Mouse (Mus musculus): Measurements from ENCODE around the gene Sema5b.
"Not testable (repeated sequence)": the region's sequence is repeated elsewhere in the genome, so short reads cannot be mapped to it uniquely, and the experiment has no call there.

Sema5b gene

DNA sequence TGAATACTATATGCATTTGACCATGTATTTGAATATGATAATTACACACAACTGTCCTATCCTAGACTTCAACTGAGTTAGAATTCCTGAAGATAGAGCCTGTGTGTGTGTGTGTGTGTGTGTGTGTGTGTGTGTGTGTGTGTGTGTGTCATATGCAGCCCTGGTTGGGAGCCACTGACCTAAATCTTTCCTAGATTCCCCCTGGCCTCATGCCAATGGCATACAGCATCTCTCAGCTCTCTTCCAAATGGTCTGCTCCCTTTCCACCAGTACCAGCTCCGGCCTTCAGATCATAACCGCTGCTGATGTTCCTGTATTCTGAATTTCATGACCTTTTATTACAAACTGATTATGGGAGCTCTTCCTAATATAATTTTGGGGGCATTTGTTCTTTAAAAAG, 8.4 kb downstream of the Sema5b start:
- DNase-seq (ENCODE audit: low read depth in 2 of 2, low spot score in 2 of 2), result no peak

GRCm38 (mm10) chr16:35555596-35556482, 14.9 kb downstream of the Sema5b start:
- no peak for DNase-seq (ENCODE audit: low read depth in 2 of 2, low spot score in 2 of 2)

DNA sequence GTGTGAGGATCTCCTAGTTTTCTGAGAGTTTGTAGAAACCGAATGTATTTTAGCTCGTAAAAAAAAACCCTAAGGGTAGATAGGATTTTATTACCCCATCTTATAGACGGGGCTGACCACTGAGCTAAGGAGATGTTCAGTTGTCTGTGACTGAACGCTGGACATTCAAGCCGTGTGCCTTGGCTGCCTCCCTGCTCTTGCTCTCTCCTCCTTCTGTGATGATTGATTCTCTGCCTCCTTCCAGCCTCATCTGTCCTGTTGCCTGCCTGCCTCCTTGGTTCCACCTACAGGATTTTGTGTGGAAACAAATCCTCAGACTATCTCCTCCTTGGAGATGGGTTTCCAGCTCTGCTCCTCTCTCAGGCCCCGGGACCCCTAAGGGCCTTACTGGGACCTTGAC, 16.1 kb downstream of the Sema5b start:
- no peak for DNase-seq (ENCODE audit: low read depth in 2 of 2, low spot score in 2 of 2)

- no peak for DNase-seq (ENCODE audit: low read depth in 2 of 2, low spot score in 2 of 2)
Measured at GRCm38 (mm10) chr16:35561541-35561940, 20.6 kb downstream of the Sema5b start.

GRCm38 (mm10) chr16:35564246-35564905, 23.4 kb downstream of the Sema5b start:
- DNase-seq (ENCODE audit: low read depth in 2 of 2, low spot score in 2 of 2), result no peak

GRCm38 (mm10) chr16:35565601-35566000, 24.7 kb downstream of the Sema5b start:
- DNase-seq (ENCODE audit: low read depth in 2 of 2, low spot score in 2 of 2), result not testable (repeated sequence)

GRCm38 (mm10) chr16:35568225-35568880, 27.4 kb downstream of the Sema5b start:
- DNase-seq (ENCODE audit: low read depth in 2 of 2, low spot score in 2 of 2), result no peak

DNA sequence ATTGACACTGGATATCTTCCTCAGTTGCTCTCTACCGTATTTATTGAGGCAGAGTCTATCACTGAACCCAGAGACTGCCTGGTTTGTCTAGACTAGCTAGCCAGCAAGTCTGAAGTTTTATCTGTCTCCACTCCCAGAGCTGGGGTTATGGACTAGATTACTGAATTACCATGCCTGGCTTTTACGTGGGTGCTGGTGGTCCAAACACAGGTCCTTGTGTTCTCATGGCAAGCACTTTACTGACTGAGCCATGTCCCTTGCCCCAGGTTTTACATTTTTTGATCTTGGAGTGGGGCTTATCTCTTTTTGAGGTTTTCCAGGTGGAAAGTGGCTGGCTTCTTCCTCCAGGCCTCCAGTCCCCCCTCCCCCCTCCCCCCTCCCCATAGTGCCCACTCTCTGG, 28.4 kb downstream of the Sema5b start:
- no peak for DNase-seq (ENCODE audit: low read depth in 2 of 2, low spot score in 2 of 2)

- DNase-seq (ENCODE audit: low read depth in 2 of 2, low spot score in 2 of 2), result no peak
Measured at GRCm38 (mm10) chr16:35569758-35570157, 28.8 kb downstream of the Sema5b start.

DNA sequence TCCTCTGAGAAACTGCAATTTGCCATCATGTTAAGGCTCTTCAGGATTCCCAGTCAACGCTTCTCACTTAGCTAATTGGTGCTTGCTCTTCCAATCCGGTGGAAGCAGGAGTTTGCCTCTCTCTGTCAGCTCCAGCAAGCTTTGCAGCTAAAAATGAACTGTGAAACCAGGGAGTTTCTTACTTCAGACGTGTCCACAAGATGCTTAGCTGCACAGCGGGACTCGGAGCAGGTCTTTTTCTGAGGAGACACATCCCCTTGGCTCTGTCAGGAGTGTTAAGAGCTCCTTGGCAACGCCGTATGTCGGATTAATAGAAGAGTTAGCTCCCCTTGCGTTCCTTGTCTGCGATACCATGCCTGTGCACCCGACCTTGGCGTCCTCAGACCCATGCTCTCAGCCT, 29.7 kb downstream of the Sema5b start:
- no peak for DNase-seq (ENCODE audit: low read depth in 2 of 2, low spot score in 2 of 2)

DNA sequence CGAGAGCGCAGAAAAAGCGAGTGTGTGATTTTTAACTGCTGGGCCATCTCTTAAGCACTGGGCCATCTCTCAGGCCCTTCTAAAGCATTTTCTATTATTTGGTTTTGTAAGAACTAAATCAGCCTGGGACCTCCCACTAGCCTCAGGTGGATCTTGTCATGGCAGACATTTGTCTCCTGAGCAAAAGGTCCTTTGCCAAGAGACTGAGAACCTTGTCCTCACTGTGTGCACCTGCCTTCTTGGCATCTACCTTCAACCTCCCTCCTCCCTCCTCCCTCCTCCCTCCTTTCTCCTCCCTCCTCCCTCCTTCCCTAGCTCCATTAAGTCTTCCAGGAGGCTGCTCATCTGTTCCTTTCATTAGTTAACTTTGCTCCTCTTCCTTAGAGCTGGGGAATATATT, 32.6 kb downstream of the Sema5b start:
- DNase-seq (ENCODE audit: low read depth in 2 of 2, low spot score in 2 of 2), result no peak

DNA sequence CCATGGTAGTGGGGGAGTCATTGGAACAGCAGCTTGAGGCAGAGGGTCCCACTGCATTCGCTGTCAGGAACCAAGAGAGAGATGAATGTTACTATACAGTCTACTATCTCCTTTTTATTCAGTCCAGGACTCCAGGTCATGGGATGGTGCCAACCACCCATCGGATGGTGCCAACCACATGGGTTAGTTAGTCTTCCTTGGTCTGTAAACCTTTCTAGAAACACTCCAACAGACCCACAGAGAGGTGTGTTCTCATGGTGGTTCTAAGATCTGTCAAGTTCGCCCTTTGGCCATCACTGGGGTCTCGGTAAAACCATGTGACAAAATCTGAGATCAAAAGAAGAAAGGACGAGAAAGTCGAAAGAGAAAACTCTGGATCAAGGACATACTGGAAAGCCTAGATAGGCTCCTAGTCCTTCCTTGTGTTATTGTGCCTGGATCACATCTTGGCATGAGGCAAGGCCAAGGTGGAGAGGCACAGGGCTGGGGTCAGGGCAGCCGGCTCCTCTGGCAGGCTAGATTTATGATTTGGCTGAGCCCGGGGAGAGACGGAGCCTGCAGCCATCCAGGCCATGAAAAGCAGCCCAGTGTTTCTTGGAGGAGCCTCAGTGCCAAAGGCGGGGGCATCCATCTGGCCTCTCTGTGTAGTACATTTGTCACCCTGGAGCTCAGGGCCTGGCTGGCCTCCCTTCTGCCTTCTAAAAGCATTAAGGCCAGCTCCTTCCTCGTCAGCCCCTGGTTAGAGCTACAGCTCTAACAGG, 36.4 kb downstream of the Sema5b start:
- no peak for DNase-seq (ENCODE audit: low read depth in 2 of 2, low spot score in 2 of 2)

DNA sequence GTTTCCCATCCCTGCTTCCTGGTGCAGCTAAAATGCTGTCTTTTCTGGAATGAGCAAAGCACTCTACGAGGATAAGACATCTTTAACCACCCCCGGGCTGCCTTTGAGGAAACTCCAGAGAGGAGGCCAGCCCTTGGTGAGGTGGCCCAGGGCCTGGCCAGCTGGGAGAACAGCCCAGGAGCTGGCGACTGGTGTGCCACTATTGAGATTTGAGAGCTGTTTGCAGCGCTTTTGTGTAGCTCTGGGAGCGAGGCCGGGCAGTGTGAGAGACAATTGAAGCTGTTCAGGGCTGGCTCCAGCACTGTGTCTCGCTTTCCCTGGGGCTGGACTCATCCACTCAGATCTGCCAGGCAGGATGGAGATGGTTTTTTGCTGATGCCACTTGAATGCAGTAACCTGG, 40.4 kb downstream of the Sema5b start:
- no peak for DNase-seq (ENCODE audit: low read depth in 2 of 2, low spot score in 2 of 2)

DNA sequence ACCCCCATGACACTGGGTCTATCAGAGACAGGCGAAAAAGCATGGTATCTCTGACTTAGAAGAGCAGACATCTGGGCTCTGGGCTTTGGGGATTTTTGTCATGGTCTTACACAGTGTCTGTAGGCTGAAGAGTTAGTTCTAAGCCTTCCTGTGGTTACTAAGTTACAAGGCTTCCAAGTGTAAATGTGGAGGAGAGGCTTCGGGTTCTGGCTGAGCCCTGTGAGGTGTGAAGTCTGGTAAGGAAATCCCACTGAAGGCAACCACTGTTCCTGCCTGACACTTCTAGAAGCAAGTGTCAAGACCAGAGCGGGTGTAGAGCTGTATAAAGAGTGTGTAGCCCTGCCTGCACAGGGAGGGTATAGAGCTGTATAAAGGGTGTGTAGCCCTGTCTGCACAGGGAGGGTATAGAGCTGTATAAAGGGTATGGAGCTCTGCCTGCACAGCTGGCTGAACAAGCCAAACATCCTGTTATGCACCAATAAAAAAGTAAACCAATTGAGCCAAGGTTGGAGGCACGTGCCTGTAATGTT, 42.7 kb downstream of the Sema5b start:
- DNase-seq (ENCODE audit: low read depth in 2 of 2, low spot score in 2 of 2), result no peak

DNA sequence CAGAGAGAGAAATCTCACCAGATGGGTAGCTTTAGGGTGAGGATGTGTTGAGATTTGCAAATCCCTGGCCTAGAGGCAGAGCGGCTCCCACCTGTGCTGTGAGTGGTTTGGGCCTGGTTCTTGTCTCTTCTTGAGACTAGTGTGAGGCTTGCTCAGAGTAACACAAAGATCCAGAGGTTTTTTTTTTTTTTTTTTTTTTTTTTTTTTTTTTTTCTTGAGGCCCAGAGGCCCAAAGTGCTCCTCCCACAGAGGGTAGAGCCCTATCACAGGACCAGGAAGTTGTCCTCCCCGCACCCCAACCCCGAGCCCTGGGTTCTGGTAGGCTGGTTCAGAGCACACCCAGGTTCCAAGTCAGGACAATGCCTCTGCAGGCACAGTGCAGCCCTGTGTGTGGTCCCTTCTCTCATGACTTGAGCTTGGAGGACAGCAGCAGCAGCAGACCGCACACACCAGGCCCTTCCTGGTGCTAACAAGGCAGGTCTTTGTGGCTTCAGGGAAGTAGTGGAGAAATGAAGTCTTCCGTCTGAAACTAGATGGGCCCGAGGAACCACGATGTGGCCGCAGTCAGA, 44.3 kb downstream of the Sema5b start:
- no peak for DNase-seq (ENCODE audit: low read depth in 2 of 2, low spot score in 2 of 2)

DNA sequence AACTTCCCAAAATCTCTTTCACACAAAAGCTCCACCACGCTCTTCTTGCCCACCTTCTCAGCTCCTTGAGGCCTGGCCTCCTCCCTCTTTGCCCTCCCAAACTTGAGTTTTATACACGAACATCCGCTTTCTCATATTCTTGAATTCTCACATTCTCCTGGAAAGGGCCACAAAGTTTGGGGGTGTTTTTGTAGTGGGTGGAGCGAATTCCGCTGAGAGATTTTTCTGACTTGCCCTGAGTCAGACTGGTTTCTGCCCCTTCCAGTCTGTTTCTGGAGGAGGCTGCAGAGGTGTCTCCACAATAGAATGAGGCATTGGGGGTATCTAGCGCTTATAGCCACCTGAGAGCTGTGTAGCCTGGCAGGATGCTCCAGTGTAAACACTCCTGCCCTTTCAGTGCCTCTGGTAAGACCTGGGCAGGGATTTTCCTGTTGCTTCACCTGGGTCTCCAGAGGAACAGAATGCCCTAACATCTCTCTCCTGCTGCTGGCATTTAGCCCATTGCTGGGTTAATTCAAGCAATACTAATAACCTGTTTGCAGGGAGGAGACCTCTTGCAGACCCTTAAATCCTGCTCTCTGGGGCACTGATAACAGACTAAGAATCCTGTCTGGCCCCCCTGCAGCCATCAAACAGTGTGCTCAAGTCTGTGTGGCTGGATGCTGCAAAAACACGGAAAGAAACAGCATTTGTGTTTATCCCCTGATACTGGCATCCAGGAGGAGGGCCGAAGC, 46.3 kb downstream of the Sema5b start:
- no peak for DNase-seq (ENCODE audit: low read depth in 2 of 2, low spot score in 2 of 2)

DNA sequence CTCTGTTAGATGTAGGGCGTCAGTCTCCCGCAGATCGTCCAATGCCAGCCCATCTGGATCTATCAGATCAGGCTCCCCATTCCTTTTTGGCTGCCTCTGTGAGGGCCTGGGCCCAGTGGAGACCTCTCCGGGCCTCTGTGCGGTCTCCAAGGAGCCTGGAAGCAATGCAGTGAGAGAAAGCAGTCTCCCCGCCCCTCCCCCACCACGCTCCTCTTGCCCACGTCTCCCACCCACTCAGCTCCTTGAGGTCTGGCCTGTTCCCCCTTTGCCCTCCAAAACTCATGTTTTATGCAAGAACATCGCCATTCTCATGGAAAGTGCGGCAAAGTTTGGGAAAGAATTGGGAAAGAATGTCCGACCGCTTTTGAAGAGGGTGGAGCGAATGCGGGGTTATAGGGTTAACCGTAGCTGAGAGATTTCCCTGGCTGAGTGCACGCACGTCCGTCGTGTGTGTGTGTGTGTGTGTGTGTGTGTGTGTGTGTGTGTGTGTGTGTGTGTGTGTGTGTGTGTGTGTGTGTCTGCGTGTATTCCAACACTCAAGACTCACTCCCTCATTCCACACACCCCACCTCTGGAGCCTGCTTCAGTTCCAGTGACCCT, 47.0 kb downstream of the Sema5b start:
- no peak for DNase-seq (ENCODE audit: low read depth in 2 of 2, low spot score in 2 of 2)

DNA sequence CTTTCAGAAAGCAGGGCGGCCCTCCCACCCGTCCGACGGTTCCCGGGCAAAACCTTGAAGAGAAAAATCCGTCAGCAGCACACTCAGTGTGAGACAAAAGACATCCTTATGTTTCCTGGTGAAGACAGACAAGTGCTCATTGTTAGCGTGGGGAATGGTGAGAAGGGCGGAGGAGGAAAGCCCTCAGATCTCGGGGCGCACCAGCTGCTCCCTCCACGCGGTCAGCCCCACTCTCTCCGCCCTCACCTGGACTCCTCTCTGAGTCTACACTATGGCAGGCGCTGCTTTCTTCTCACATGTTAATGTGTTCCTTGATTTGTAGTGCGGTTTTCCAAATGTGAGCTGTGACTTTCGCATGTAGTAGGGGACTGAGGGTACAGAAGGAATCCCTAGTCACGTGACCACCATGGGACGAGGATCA, 47.8 kb downstream of the Sema5b start:
- DNase-seq (ENCODE audit: low read depth in 2 of 2, low spot score in 2 of 2), result no peak

- DNase-seq (ENCODE audit: low read depth in 2 of 2, low spot score in 2 of 2), result no peak
Measured at GRCm38 (mm10) chr16:35591756-35592155, 50.8 kb downstream of the Sema5b start.

Measured in CD8-positive naive resting alpha-beta T cell, adult 2 months (primary cell).